Comparison of ENCODE assay signal across 17 mouse cellular contexts in genomic region chr11:3797631-3798215, GRCm38 (mm10).
A peak's percentile ranks its signal among the peaks of the same experiment; 100 is the strongest.
DNase-seq lines count a peak whose midpoint lies in the region.
"Had no signal": no experiment of that assay in that cellular context is flagged by ENCODE, and none has a peak within 500 bp of the region (broad histone marks: within the 10 kb centered on the region; RNA-seq: fewer than 3 reads in every experiment).

No protein-coding gene starts in this region.

- DNase-seq in cerebellum, postnatal 10 days = peak; percentile 48 to 52
- no peak for DNase-seq in cerebellum, postnatal 4 days (ENCODE audit: low spot score in 2 of 2)
- DNase-seq in brain, adult 2 months (ENCODE audit: low read depth, low spot score) = peak; percentile 88
- peak; percentile 72 for DNase-seq in layer of hippocampus, adult 9-11 months
- DNase-seq in left cerebral cortex, postnatal 36 days (ENCODE audit: low spot score in 2 of 2) = peak; percentile 58 to 65
- DNase-seq in heart, adult 18-20 months = no peak
- no peak for DNase-seq in retina, postnatal 1 day
- DNase-seq in spleen, postnatal 4 days (ENCODE audit: low spot score in 2 of 2) = no peak
- DNase-seq: adrenal gland, adult 8-10 months; cerebellum, postnatal 36 days; gastrocnemius, postnatal 10 days; heart, adult 2 months; kidney, postnatal 36 days; liver, embryonic 13.5 days; lung, embryonic 14.5 days; lung, postnatal 36 days; thymus, postnatal 14 days had no signal

- intact Hi-C loops in left cerebral cortex, postnatal 36 days (cut with DNase I) = no loop called here

Comparison
In these comparisons a context has a peak if more than half of its experiments do, and no peak if none do; other contexts are left out.
1. DNase-seq: peak in cerebellum, postnatal 10 days (2 of 2), brain, adult 2 months (single experiment), layer of hippocampus, adult 9-11 months (single experiment) and left cerebral cortex, postnatal 36 days (2 of 2); none in cerebellum, postnatal 4 days (0 of 2), heart, adult 18-20 months (0 of 2), retina, postnatal 1 day (single experiment) and spleen, postnatal 4 days (0 of 2).